Mouse (Mus musculus): ENCODE measurements around the gene Gm9964.

Gm9964 gene

GRCm38 (mm10) chr11:79253542-79254390, 42.9 kb downstream of the Gm9964 start:
- DNase-seq (ENCODE audit: low spot score) = peak; percentile 55

- no peak for DNase-seq (ENCODE audit: low spot score)
These were observed 43.7 kb downstream of the Gm9964 start for GRCm38 (mm10) chr11:79252881-79253541.

All from retina, embryonic 14.5 days (tissue).